Mouse (Mus musculus): ENCODE results near the gene Zfp947. TPM values are rescaled to one million over a fixed set of nuclear protein-coding genes. Genes with fewer than 3 reads are reported as not detected.
"Not testable (repeated sequence)": the region's sequence is repeated elsewhere in the genome, so short reads cannot be mapped to it uniquely, and the experiment has no call there.

Gene Zfp947
- 1.6 and 1.8 TPM in 2 replicates for polyA plus RNA-seq (2015; fragmentation: Nextera tagmentation; extraction: Ambion mirVana)

DNA sequence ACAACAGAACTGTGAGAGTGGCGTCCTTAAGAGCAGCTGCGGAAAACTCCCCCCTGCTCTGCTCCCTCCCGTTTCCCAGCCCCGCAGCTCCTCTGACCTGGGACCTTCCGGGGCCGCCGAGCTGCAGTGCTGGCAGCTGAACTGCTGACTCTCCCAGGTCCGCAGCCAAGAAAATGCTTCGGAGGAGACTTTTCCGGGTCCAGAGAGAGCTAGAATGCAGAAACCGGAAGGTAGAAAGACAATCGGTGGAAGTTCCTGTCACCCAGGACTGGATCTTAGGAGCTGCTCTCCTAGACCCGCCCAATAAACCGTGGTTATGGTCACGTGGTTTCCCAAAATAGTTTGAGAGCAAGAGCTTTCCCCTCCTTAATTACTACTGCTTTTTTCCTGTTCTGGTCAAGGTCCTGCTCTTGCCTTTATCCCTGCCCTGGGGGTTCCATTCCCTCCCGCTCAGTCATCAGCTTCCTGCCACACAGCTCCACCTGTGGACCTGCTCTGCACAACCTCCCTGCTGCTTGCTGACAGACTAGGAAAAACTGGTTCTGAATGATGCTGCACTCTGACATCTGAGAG, at the start of gene Zfp947:
Gene Zfp947, minus strand, starts transcription at position 469 of the 573 bp plus-strand sequence.
- DNase-seq (ENCODE audit: low spot score) (peak; percentile 53), ATAC-seq (ENCODE audit: low FRiP score, low TSS enrichment) (peak; percentile 89)
- 0 out of 2 replicates have a peak within 1 kb of the TSS, but pooled peaks have one; percentile 30 for H3K27ac ChIP-seq (replicated peaks)
- WGBS: 0% methylated on average over 16 of the region's 16 CpGs
- not testable (repeated sequence) for H3K4me1 ChIP-seq (replicated peaks; ENCODE audit: control insufficient read depth, insufficient read depth); H3K27me3 ChIP-seq (ENCODE audit: control insufficient read depth, insufficient read depth, low read length); H3K36me3 ChIP-seq (ENCODE audit: control insufficient read depth, insufficient read depth, low read length); H3K9me3 ChIP-seq (ENCODE audit: control insufficient read depth, low read length)
- peak within 1 kb of the TSS; percentile 51 for H3K4me2 ChIP-seq (replicated peaks; ENCODE audit: low read depth)
- TF ChIP-seq CTCF (IDR thresholded peaks at IDR 0.05; ENCODE audit: low read depth): peak; percentile 46
- H3K4me3 ChIP-seq (ENCODE audit: low read depth, low read length): peak within 1 kb of the TSS; percentile 56
- H3K9ac ChIP-seq (ENCODE audit: low read length): peak within 1 kb of the TSS; percentile 52

DNA sequence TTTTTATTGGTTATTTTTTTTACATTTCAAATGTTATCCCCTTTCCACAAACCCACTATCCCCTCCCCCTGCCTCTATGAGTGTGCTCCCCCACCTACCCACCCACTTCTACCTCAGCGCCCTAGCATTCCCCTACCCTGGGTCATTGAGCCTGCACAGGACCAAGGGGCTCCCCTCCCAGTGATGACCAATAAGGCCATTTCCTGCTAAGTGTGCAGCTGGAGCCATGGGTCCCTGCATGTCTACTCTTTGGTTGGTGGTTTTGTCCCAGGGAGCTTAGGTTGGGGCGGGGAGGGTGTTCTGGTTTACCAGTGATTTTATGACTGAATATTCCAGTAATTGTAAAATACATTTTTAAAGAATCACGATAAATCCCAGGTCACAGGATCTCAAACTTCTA, 686 bp downstream of the Zfp947 start:
- peak; percentile 79 for ATAC-seq (ENCODE audit: low FRiP score, low TSS enrichment)
- H3K4me3 ChIP-seq (ENCODE audit: low read depth, low read length): peak overlapping the region; percentile 56
- DNase-seq (ENCODE audit: low spot score); H3K9me3 ChIP-seq (ENCODE audit: control insufficient read depth, low read length); H3K27me3 ChIP-seq (ENCODE audit: control insufficient read depth, insufficient read depth, low read length); H3K4me1 ChIP-seq (replicated peaks; ENCODE audit: control insufficient read depth, insufficient read depth); H3K36me3 ChIP-seq (ENCODE audit: control insufficient read depth, insufficient read depth, low read length); H3K27ac ChIP-seq (replicated peaks): not testable (repeated sequence)
- 0% methylated on average over 3 of the region's 3 CpGs for WGBS
- peak overlapping the region; percentile 52; the same call in 1 of the 2 replicates for H3K9ac ChIP-seq (ENCODE audit: low read length)
- H3K4me2 ChIP-seq (replicated peaks; ENCODE audit: low read depth): peak overlapping the region; percentile 51

DNA sequence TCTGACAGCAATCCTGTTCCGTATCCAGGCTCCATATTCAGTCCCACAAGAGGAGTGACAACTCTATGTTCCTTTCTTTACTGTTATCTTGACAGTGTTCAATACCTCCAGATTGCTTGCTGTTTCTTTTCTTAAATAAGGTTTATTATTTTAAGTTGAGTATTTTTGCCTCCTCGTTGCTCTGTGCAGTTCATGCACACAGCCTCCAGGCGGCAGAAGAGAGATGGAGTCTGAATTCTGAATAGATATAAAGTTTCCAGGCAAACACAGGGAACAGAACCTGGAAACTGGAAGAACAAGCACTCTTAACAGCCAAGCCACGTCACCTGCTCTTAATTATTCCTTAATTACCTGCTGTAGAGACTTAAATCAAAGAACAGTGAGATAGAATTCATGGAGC, 12.0 kb downstream of the Zfp947 start:
- not testable (repeated sequence) for H3K27me3 ChIP-seq (ENCODE audit: control insufficient read depth, insufficient read depth, low read length); H3K27ac ChIP-seq (replicated peaks); H3K4me1 ChIP-seq (replicated peaks; ENCODE audit: control insufficient read depth, insufficient read depth); H3K4me3 ChIP-seq (ENCODE audit: low read depth, low read length); H3K9ac ChIP-seq (ENCODE audit: low read length); H3K36me3 ChIP-seq (ENCODE audit: control insufficient read depth, insufficient read depth, low read length); DNase-seq (ENCODE audit: low spot score); ATAC-seq (ENCODE audit: low FRiP score, low TSS enrichment); H3K4me2 ChIP-seq (replicated peaks; ENCODE audit: low read depth); H3K9me3 ChIP-seq (ENCODE audit: control insufficient read depth, low read length)
- WGBS: 78% methylated on average over 2 of the region's 4 CpGs

DNA sequence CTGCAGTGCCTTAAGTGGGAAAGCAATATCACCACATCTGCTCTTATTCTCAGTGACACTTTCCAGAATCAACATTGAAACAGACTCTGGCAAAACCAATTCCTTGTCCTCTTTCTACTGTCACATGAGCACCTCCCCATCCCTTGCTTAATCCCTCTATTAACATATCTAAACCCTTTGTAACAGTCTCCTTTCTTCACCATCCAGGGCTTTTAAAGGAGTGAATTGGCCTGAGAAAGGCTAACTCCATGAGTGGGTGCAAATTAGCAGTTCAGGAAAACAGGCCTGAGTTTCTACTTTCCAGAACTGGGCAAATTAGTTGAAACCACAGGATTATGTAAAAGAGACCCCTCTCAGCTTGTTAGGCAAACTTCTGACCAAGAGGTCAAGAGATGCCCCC, 47.2 kb downstream of the Zfp947 start:
- H3K4me1 ChIP-seq (replicated peaks; ENCODE audit: control insufficient read depth, insufficient read depth): no peaks in the 10 kb centered on the region
- H3K27me3 ChIP-seq (ENCODE audit: control insufficient read depth, insufficient read depth, low read length): no peaks in the 10 kb centered on the region
- H3K9me3 ChIP-seq (ENCODE audit: control insufficient read depth, low read length): no peaks in the 10 kb centered on the region
- no peak for TF ChIP-seq EP300 (optimal IDR thresholded peaks at IDR 0.05)
- no peak for TF ChIP-seq CTCF (IDR thresholded peaks at IDR 0.05; ENCODE audit: low read depth)
- ATAC-seq (ENCODE audit: low FRiP score, low TSS enrichment): no peak
- H3K9ac ChIP-seq (ENCODE audit: low read length): no peak overlapping the region
- no peak overlapping the region for H3K4me2 ChIP-seq (replicated peaks; ENCODE audit: low read depth)
- no peak for DNase-seq (ENCODE audit: low spot score)
- no peak overlapping the region for H3K4me3 ChIP-seq (ENCODE audit: low read depth, low read length)
- no peaks in the 10 kb centered on the region for H3K36me3 ChIP-seq (ENCODE audit: control insufficient read depth, insufficient read depth, low read length)
- H3K27ac ChIP-seq (replicated peaks): no peak overlapping the region

Other genes starting within 250 kb of the Zfp947 start
- 9.6 and 10.2 TPM in 2 replicates for gene Zfp942, start 203.7 kb downstream of the Zfp947 start, polyA plus RNA-seq (2015; fragmentation: Nextera tagmentation; extraction: Ambion mirVana)
- gene Zfp943, start 203.6 kb downstream of the Zfp947 start, polyA plus RNA-seq (2015; fragmentation: Nextera tagmentation; extraction: Ambion mirVana): 11.0 and 12.2 TPM in 2 replicates
- gene Zfp994, start 59.4 kb upstream of the Zfp947 start, polyA plus RNA-seq (2015; fragmentation: Nextera tagmentation; extraction: Ambion mirVana): 2.3 and 2.4 TPM in 2 replicates
- 6.9 and 7.3 TPM in 2 replicates for gene CT030661.1, start 148.6 kb upstream of the Zfp947 start, polyA plus RNA-seq (2015; fragmentation: Nextera tagmentation; extraction: Ambion mirVana)
- gene Zfp944, start 195.2 kb upstream of the Zfp947 start, polyA plus RNA-seq (2015; fragmentation: Nextera tagmentation; extraction: Ambion mirVana): 6.8 and 7.5 TPM in 2 replicates
- gene Zfp758, start 195.3 kb upstream of the Zfp947 start, polyA plus RNA-seq (2015; fragmentation: Nextera tagmentation; extraction: Ambion mirVana): 5.6 and 6.1 TPM in 2 replicates

Measured in stomach, postnatal 0 days (tissue).